Mouse (Mus musculus): ENCODE measurements around the gene Ube2v1.

DNA sequence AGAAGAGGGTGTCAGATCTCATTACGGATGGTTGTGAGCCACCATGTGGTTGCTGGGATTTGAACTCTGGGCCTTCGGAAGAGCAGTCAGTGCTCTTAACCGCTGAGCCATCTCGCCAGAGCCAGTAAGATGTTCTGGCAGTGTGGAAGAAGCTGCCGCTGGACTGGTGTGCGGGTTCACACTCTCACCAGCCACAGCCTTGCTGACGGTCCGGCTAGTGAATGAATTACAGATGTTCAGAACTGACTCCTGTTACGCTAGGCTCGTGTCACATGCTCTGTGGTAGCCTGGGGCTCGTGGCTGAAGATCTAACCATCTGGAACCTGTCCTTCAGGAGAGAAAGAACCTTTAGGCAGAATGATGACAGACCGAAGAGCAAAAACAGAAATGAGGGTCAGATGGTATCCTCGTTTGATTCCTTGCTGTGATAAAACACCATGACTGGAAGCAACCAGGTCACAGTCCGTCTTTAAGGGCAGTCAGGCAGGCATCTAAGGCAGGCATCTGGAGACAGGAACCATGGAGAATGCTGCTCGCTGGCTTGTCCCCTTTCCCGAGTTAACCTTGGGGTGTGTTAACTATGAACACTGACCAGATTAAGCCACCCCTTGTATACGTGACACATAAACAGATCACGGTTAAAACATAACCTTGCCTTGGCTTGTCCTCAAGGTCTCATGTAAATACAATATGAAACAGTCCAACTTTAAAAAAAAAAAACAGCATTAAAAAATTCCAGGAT lies 34.2 kb upstream of the Ube2v1 start:
- TF ChIP-seq EP300 (optimal IDR thresholded peaks at IDR 0.05) (no peak), CTCF (IDR thresholded peaks at IDR 0.05; ENCODE audit: low read depth) (no peak)

Measured in stomach, postnatal 0 days (tissue).